Mouse (Mus musculus): Measurements from ENCODE around the gene Tmem211. TPM values are rescaled to one million over a fixed set of nuclear protein-coding genes. Genes with fewer than 3 reads are reported as not detected.

Gene Tmem211
- polyA plus RNA-seq, 1 experiment: not detected

DNA sequence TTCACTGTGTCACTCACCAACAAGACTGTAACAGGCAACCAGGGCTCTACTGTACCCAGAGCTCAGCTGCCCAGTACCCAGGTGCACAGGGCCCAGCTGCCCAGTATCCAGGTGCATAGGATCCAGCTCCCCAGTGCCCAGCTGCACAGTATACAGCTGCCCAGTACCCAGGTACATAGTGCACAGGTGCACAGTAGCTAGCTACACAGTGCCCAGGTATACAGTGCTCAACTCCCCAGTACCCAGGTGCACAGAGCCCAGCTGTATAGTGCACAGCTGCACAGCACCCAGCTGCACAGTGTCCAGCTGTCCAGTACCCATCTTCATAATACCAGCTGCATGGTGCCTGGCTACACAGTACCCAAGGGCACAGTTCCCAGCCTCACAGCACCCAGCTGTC is 41.5 kb downstream of the Tmem211 start:
- DNase-seq (ENCODE audit: extremely low spot score in 1 of 2, low spot score in 1 of 2): no peak

DNA sequence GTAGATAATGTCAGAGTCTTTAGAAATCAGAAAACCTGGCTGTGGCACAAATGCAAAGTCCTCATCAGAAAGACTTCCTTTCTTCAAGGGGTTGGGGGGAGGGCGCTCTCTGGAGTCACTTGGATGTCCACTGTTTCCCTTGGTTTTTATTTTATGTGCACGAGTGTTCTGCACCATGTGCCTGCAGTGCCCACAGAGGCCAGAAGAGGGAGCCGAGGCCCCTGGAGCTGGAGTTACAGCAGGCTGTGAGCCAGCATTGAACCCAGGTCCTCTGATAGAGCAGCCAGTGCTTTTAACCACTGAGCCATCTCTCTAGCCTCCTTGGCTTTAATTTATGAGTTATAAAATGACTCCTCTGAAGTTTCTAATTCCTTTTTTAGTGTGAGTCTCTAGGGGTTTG is 43.3 kb downstream of the Tmem211 start:
- DNase-seq (ENCODE audit: extremely low spot score in 1 of 2, low spot score in 1 of 2): no peak

DNA sequence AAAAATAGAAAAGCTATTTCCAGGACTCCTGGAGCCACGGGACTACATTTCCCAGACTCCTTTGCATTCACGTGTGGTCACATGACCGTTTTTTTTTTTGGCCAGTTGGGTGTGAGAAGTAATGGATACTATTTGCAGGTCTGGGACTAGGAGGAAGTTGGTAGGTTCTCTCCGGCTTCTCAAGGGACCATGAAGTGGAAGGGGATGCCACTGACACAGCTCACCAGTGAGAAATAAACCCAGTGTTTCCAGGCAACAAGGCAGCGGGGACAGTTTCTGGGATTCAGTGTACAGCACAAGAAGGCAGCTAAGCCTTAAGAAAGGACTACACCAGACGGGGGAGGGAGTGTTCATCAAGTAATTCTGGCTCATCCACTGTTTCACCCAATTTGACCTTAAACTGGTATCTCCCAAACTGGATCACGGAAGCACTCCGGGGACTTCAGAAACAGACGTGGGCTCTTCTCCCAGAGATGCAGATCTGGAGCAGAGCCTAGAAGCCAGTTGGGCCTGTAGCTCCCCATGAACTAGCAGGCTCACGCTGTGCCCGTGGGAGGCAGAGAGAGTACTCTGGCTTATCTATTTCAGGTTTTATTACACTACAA is 44.6 kb downstream of the Tmem211 start:
- DNase-seq (ENCODE audit: extremely low spot score in 1 of 2, low spot score in 1 of 2): peak; percentile 76 to 80

DNA sequence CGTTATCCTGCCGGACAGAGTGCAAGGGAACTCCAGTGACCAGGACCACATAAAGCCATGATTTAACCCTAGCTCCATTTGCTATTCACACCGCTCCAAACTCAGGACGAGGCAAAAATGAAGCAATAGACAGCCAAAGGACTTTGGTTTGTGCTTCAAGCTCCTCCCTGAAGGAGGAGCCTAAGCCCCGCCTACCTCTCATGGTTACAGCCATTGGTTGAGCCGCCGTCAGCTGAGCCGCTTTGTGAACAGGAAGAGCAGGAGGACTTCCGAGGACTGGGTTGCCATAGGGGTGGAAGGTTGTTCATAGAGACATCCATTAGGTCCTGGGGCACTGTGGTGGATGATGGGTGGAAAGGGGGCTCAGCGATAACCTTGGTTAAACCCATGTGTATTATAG is 49.1 kb downstream of the Tmem211 start:
- no peak for DNase-seq (ENCODE audit: extremely low spot score in 1 of 2, low spot score in 1 of 2)

DNA sequence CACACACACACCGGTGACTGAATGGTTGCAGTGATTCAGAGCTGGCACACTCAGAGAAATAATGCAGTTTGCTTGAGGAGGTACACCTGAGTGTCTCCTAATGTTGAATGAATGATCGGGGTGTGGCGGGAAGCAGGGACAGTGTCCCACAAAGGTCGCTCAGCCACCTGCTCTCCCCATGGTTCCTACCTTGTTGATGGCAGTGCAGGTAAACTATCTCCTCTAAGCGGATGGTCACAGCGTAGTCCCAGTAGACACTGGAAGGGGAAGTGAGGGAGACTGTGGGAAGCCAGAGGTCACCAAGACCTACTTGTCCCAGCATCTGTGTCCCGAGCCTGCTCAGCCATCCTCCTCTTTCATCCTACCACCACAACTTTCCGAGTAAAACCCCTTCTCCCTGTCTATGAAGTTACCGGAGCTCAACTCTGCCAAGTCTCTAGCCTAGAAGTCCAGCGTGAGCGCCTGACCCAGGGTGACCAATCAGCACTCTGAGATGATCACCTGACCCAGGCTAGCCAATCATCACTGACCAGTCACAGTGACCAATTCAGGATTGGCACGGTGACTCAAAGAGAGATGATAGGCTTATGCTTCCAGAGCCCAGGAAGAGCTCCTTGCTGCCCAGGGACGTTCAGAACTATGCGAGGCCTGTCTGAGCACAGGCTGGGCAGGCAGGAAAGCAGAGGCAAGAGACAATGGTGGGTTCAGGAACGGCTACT is 53.6 kb downstream of the Tmem211 start:
- DNase-seq (ENCODE audit: extremely low spot score in 1 of 2, low spot score in 1 of 2): no peak

DNA sequence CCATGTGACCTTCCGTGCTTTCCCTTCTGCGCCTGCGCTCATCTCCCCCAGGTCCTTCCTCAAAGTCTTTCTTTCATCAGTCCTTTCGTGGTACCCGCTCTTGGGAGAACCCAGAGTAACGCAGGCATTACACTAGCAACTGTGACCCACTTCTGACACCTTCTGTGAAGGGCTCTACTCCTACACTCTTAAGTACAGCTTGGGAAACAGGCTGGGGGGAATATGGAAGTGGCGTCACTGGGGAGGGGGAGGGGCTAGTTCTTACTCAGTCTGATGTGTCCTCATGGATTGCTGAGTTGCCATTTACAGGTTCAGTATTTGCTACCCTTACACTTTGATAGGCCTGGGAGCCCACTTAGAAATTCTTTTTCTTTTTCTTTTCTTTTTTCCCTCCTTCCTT is 54.8 kb downstream of the Tmem211 start:
- no peak for DNase-seq (ENCODE audit: extremely low spot score in 1 of 2, low spot score in 1 of 2)

DNA sequence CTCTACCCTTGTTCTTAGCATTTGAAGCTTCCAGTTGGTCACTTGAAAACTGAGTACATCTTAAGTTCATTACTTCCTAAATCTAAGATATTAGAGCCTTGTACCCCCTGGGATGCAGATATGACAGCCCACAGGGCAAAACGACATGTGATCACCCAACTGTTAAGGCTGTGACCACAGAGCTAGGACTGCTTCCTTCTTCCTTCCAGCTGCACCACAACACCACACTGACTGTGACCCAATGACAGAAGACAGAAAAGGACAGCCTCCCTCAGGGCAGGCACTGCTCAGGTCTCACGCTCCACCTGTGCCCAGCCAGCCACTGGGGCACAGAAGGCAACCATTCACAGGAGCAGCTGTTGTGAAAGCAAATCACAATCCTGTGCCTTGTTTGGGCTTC is 57.0 kb downstream of the Tmem211 start:
- DNase-seq (ENCODE audit: extremely low spot score in 1 of 2, low spot score in 1 of 2): no peak

DNA sequence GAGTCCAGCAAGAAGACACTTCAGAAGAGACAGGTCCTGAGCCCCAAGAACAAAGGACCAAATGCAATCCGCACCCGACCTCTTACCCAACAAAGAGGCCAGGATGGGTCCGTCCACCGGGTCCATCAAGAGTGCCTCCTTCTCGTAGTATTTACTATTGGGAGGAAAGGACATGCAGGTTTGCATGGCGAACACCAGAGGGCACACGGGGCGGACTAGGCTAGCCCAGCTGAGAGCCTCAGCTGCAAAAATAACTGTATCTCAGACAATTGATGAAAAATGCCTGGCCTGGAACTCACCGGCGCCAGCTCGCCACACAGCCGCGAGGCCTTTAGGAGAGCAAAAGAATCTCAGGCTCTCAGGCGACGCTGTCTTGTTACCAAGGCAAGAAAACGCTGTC is 58.8 kb downstream of the Tmem211 start:
- no peak for DNase-seq (ENCODE audit: extremely low spot score in 1 of 2, low spot score in 1 of 2)

DNA sequence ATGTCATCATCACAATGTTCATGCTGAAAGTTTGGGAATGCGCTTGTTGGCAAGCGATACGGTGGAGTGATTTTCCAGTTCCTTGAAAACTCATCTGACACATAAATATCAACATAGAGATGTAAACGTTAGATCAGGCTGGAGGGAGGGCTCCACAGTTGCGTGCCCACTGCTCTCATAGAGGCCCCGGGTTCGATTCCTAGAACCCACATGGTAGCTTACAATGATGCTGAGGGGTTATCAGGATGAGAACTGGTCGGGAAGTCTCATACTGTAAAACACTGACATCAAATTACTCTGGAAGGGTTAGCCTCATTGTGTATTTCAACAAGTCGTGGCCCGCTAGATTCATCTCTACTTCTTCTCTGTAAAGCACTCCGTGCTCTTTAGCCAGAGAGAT is 59.3 kb downstream of the Tmem211 start:
- DNase-seq (ENCODE audit: extremely low spot score in 1 of 2, low spot score in 1 of 2): no peak

DNA sequence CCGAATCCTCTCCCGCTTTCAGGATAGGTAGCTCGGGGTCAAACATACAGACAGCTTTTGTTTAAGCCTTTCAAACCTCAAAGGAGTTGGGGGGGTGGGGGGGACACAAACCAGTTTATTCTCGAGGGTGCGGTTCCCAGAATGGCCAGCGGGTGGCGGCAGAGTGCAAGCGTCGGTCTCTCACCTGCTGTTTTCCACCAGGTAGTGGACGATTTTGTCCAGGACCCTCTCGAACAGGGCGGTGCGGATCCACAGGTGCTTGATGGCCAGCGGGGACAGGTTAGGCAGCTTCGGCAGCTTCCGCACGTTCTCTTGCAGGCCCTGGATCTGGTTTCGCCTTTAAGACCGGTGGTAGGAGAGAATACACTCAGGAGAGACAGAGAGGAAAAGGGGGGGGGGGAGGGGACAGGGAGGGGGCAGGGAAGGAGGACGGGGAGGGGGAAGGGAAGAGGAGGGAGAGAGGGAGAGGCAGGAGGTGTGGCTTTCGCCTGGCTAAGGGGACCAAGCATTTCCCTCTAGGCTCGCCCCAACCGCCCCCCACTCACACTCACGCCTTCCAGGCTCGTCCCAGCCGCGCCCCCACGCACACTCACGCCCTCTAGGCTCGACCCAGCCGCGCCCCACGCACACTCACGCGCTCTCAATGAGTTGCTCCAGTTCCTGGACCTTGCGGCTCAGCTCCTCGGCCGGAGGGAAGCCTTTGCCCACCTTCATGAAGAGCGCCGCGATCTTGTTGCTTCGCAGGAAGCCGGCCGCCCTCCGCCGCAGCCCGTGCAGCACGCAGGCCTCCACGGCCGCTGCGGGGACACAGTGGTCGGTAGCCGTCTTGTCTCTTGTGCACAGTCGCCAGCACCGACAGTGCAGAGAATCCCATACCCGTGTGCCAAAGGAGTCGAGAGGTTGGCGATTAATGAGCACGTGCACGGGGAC is 60.1 kb downstream of the Tmem211 start:
- peak in 1 of 2 experiments; percentile 93 for DNase-seq (ENCODE audit: extremely low spot score in 1 of 2, low spot score in 1 of 2)

DNA sequence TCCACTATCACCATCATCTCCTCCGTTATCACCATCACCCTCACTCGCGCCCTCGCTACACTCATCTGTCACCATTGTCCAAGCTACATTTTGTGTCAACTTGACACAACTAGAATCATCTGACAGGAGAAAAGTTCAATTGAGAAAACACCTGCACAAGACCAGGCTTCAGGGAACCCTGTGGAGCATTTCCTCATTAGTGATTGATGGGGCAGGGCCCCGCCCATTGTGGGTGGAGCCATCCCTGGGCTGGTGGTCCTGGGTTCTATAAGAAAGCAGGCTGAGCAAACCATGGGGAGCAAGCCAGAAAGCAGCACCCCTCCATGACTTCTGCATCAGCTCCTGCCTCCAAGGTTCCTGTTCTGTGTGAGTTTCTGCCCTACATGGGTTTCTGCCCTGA is 61.1 kb downstream of the Tmem211 start:
- DNase-seq (ENCODE audit: extremely low spot score in 1 of 2, low spot score in 1 of 2): no peak

DNA sequence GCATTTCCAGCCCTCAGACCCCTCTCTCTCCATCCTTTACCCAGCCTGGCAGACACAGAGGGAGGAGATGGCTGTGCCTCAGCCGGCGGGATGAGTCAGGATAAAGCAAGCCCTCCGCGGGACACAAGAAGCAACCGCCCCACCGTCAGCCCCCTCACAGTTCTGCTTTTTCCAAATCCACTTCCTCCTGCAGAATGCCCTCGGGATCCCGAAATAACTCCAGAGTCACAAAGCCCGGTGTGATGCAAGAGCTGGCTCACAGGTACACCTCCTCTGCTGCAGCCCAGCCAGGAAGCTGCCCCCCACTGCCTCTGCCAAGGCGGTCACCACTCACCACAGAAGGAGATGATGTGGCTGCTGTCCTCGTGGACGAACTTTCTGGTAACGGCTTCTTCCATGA is 61.8 kb downstream of the Tmem211 start:
- peak in 1 of 2 experiments; percentile 82 for DNase-seq (ENCODE audit: extremely low spot score in 1 of 2, low spot score in 1 of 2)

Other genes with a start within 250 kb of the Tmem211 start
- 55.7 and 62.3 TPM in 2 replicates for gene Grk3, start 211.1 kb upstream of the Tmem211 start, polyA plus RNA-seq (2012; rRNA removed)
- not detected in 2 replicates for gene Crybb2, start 156.8 kb upstream of the Tmem211 start, polyA plus RNA-seq (2012; rRNA removed)
- gene Crybb3, start 145.3 kb upstream of the Tmem211 start, polyA plus RNA-seq (2012; rRNA removed): 3.2 and 6.0 TPM in 2 replicates
- gene 2900026A02Rik, start 5.7 kb upstream of the Tmem211 start, polyA plus RNA-seq (2012; rRNA removed): 17.8 and 18.7 TPM in 2 replicates
- gene Sgsm1, start 83.9 kb downstream of the Tmem211 start, polyA plus RNA-seq (2012; rRNA removed): 66.4 and 69.8 TPM in 2 replicates
- gene Aym1, start 130.4 kb downstream of the Tmem211 start, polyA plus RNA-seq (2012; rRNA removed): not detected in 2 replicates